Mouse (Mus musculus): ENCODE data around the gene Pdcd5. TPM values are rescaled to one million over a fixed set of nuclear protein-coding genes. Genes with fewer than 3 reads are reported as not detected.

Pdcd5 gene
- polyA plus RNA-seq (2017; shearing (Covaris generic)) = 70.0 TPM

DNA sequence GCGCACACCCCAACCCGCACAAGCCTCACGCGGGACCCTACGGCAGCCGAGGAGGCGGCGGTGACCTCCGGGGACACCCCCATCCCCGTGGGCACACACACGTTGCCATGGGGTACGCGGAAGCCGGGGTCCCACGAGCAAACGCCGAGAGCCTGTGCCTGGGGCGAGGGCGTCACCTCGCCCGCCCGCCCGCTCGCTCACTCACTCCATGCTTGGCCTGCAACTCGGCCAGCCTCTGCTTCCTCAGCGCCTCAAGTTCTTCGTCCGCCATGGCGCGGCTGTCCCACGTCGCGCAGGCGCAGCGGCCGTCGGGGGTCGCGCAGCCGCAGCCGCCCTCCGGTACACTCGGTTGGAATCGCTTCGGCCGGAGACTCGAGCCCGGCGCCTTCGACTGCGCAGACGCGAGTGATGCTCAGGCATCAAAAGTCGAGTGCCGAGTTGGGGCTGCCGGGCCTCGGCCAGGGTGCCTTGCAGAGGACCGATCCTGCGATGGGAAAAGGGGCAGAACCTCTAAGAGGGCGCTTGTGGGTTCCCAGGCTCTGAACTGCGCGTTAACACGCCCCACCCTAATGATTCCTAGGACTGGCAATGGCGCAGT is at the start of gene Pdcd5:
TSS of gene Pdcd5 (minus strand) at position 421 of the 598 bp plus-strand sequence.

Other genes with a start within 250 kb of the Pdcd5 start
- not detected for gene Slc7a9, start 198.7 kb downstream of the Pdcd5 start, polyA plus RNA-seq (2017; shearing (Covaris generic))
- not detected for gene Tdrd12, start 109.8 kb downstream of the Pdcd5 start, polyA plus RNA-seq (2017; shearing (Covaris generic))
- 21.2 TPM for gene Nudt19, start 91.2 kb downstream of the Pdcd5 start, polyA plus RNA-seq (2017; shearing (Covaris generic))
- gene Rgs9bp, start 61.9 kb downstream of the Pdcd5 start, polyA plus RNA-seq (2017; shearing (Covaris generic)) = not detected
- 42.1 TPM for gene Ankrd27, start 61.3 kb downstream of the Pdcd5 start, polyA plus RNA-seq (2017; shearing (Covaris generic))
- 52.6 TPM for gene Dpy19l3, start 106.9 kb upstream of the Pdcd5 start, polyA plus RNA-seq (2017; shearing (Covaris generic))
- 22.8 TPM for gene Zfp507, start 155.5 kb upstream of the Pdcd5 start, polyA plus RNA-seq (2017; shearing (Covaris generic))